Mouse (Mus musculus) bone marrow, adult 2 months (tissue): Measurements from ENCODE around the gene Olfr1392. TPM values are rescaled to one million over a fixed set of nuclear protein-coding genes. Genes with fewer than 3 reads are reported as not detected.
"Not testable (repeated sequence)": the region's sequence is repeated elsewhere in the genome, so short reads cannot be mapped to it uniquely, and the experiment has no call there.

Source experiments
- H3K27ac ChIP-seq: fragments of 200-500 bp; 2 replicates; pipeline ENCODE4 v1.5.1; 2012; ENCODE audit warnings: low read depth, mild to moderate bottlenecking, control low read depth, inconsistent platforms, low read length; ENCODE audit not compliant: control insufficient read depth, poor library complexity, insufficient read depth
- H3K4me1 ChIP-seq: fragments of 200-500 bp; 2 replicates; pipeline ENCODE4 v1.6.1; 2011; ENCODE audit warnings: low read length; ENCODE audit not compliant: control insufficient read depth, insufficient read depth
- H3K4me3 ChIP-seq: fragments of 200-500 bp; replicated peaks from 2 replicates; pipeline ENCODE3; 2011; ENCODE audit warnings: mild to moderate bottlenecking, low read depth, low read length, control low read depth; ENCODE audit not compliant: control insufficient read depth
- CTCF ChIP-seq: fragments of 200-500 bp; IDR thresholded peaks from 2 replicates; pipeline ENCODE4 v1.5.1; 2011; ENCODE audit warnings: low read length, control low read depth; ENCODE audit not compliant: control insufficient read depth, insufficient read depth
- POLR2A ChIP-seq: fragments of 200-500 bp; IDR thresholded peaks from 2 replicates; pipeline ENCODE4 v1.6.1; 2011; ENCODE audit warnings: low read depth, mild to moderate bottlenecking, control low read depth, low read length, borderline replicate concordance; ENCODE audit not compliant: control insufficient read depth
- WGBS: fragments of 180-500 bp; shearing (Covaris S2); methylation state at CpG from one replicate; pipeline ENCODE4 v1.1.7; 2018; 5-methylcytosine and 5-hydroxymethylcytosine counted together
- polyA plus RNA-seq: library from polyadenylated mRNA; stranded (reverse); fragments of >200 nt; gene quantifications from 2 replicates; pipeline ENCODE4 v1.2.4, GENCODE M21; 2011; ENCODE audit warnings: low replicate concordance; ENCODE audit not compliant: missing spikeins, insufficient read depth, insufficient read length

The Olfr1392 gene
- polyA plus RNA-seq, 1 experiment, result not detected

GRCm38 (mm10) chr11:49269761-49270160 is 15.3 kb upstream of the Olfr1392 start:
- no peaks in the 10 kb centered on the region for H3K4me1 ChIP-seq
- TF ChIP-seq POLR2A, result no peak
- TF ChIP-seq CTCF, result no peak
- WGBS, result 59% methylated on average over 9 of the region's 9 CpGs
- no peak overlapping the region for H3K27ac ChIP-seq
- no peak overlapping the region for H3K4me3 ChIP-seq

GRCm38 (mm10) chr11:49270368-49270767 is 14.7 kb upstream of the Olfr1392 start:
- no peaks in the 10 kb centered on the region for H3K4me1 ChIP-seq
- 81% methylated on average over 4 of the region's 4 CpGs for WGBS
- no peak overlapping the region for H3K4me3 ChIP-seq
- no peak for TF ChIP-seq CTCF
- H3K27ac ChIP-seq, result no peak overlapping the region

GRCm38 (mm10) chr11:49271334-49271733 is 13.7 kb upstream of the Olfr1392 start:
- 32% methylated on average over 7 of the region's 7 CpGs for WGBS
- Histone ChIP-seq H3K27ac (no peak overlapping the region), H3K4me3 (no peak overlapping the region), H3K4me1 (no peaks in the 10 kb centered on the region)
- no peak for TF ChIP-seq POLR2A
- no peak for TF ChIP-seq CTCF

GRCm38 (mm10) chr11:49273834-49274519 is 11.1 kb upstream of the Olfr1392 start:
- WGBS, result 80% methylated on average over 11 of the region's 11 CpGs
- Histone ChIP-seq H3K4me3 (no peak overlapping the region), H3K27ac (no peak overlapping the region), H3K4me1 (no peaks in the 10 kb centered on the region)
- TF ChIP-seq POLR2A (no peak), CTCF (no peak)

GRCm38 (mm10) chr11:49278222-49278621 is 6.9 kb upstream of the Olfr1392 start, which contains the start of gene Olfr1393:
Olfr1393 (plus strand) TSS chr11:49278304.
- Histone ChIP-seq H3K4me3 (no peak within 1 kb of the TSS), H3K27ac (no peak within 1 kb of the TSS), H3K4me1 (no peaks in the 10 kb centered on the region)
- WGBS, result 59% methylated on average over 3 of the region's 3 CpGs
- TF ChIP-seq CTCF (no peak), POLR2A (no peak)

GRCm38 (mm10) chr11:49287251-49287650 is 2.2 kb downstream of the Olfr1392 start:
- Histone ChIP-seq H3K4me1 (no peaks in the 10 kb centered on the region), H3K27ac (no peak overlapping the region), H3K4me3 (no peak overlapping the region)
- TF ChIP-seq POLR2A (no peak), CTCF (no peak)
- 75% methylated on average over 2 of the region's 2 CpGs for WGBS

GRCm38 (mm10) chr11:49292777-49293176 is 7.7 kb downstream of the Olfr1392 start:
- H3K4me3 ChIP-seq, result no peak overlapping the region
- H3K4me1 ChIP-seq, result no peaks in the 10 kb centered on the region
- WGBS, result 76% methylated on average over 3 of the region's 3 CpGs
- H3K27ac ChIP-seq, result no peak overlapping the region
- TF ChIP-seq POLR2A (no peak), CTCF (no peak)

GRCm38 (mm10) chr11:49304441-49304840 is 19.4 kb downstream of the Olfr1392 start, which contains the start of gene Olfr10:
Olfr10 (plus strand) TSS chr11:49304741.
- TF ChIP-seq POLR2A (no peak), CTCF (no peak)
- Histone ChIP-seq H3K4me3 (no peak within 1 kb of the TSS), H3K4me1 (no peaks in the 10 kb centered on the region), H3K27ac (no peak within 1 kb of the TSS)

- not testable (repeated sequence) for H3K4me3 ChIP-seq, H3K4me1 ChIP-seq, H3K27ac ChIP-seq
- WGBS, result 47% methylated on average over 5 of the region's 5 CpGs
These were observed 23.5 kb downstream of the Olfr1392 start for GRCm38 (mm10) chr11:49308547-49308946.
